Mouse (Mus musculus) urinary bladder, postnatal 25 days (tissue): Measurements from ENCODE around the gene Vmn2r74.

Experiments used
- DNase-seq: peaks from one replicate; pipeline ENCODE4 v3.0.0; 2022; ENCODE audit warnings: low spot score

Vmn2r74 gene

GRCm38 (mm10) chr7:85961529-85961928 is at the start of gene Vmn2r74:
Gene Vmn2r74 (minus strand): TSS chr7:85961629.
- DNase-seq, result no peak

GRCm38 (mm10) chr7:86007533-86007932 is 46.1 kb upstream of the Vmn2r74 start:
- DNase-seq, result no peak
